Mouse (Mus musculus): ENCODE measurements at regions not wholly inside any gene's neighbourhood (a gene's known extent, or its start where the extent isn't known, plus 50 kb on each side); places are given as distances from the start of the nearest gene placed in this dataset.

GRCm38 (mm10) chr2:174848981-174849681, 88.7 kb downstream of the Edn3 start:
- DNase-seq (ENCODE audit: low spot score in 2 of 2), result no peak

DNA sequence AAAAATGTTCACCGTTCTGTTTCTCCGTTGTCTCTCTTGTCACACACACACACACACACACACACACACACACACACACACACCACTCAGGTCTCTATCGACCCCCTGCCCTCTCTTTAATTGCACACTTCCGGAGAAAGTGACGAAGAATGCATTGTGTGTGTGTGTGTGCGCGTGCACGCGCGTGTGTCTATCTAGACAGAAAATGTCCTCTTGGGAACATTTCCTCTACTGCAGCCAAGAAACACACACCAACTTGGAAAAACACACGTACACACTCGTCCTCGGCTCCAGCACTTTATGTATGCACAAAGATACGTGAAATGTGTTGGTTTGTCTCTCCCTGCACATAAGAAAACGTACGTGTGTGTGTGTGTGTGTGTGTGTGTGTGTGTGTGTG, 90.4 kb downstream of the Edn3 start:
- no peak for DNase-seq (ENCODE audit: low spot score in 2 of 2)

DNA sequence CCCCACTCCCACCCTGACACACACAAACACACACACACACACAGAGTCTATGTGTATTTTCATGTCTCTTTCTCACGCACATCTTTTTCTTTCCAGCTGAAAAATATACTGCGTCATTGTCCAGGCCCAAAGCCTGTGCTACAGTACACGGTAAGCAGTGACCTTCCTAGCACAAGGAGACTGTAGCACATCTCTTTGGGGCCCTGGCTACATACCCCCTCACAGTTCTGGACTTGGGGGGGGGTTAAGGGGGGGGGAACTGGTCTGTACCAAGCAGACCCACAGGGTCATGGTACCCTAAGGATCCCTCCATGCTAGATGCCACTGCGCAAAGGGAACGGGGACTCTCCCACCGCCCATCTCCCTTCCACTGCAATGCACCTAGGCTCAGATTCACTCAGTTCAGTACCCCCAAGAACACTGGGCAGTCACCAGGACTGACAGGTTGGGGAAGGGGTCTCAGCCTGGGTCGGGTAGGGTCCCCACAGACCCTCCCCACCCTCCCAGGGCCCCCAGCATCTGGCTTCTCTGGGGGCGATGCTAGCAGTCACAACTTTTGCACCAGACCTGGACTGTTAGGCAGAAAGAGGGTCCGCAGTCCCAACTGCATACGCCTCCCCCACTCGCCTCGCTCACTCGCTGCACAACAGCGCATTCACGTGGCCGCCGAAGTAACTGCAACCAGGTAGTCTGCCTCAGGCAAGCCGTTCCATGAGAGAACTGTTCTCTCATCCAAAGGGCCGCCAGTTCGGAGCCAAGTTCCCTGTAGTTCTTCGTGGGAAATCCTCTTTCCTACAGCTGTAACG, 91.3 kb downstream of the Edn3 start:
- no peak for DNase-seq (ENCODE audit: low spot score in 2 of 2)

DNA sequence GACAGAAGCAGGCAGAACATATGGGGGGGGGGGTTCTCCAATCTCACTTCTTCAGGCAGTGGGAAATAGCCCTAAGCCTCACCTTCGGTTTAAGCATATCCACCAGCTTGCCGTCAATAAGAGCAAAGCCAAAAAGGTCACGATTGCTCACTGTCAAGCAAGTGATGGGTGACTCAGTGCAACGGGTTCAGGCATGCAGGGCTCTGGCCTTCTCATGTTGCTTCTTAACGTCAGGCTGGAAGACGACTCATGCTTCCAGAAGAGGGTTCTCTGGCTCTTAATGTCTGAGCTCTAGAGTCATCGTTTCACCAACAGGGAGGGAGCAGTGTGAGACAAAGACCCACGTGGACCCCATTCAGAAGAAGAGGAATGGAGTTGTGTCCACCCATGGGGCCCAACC, 93.4 kb downstream of the Edn3 start:
- no peak for DNase-seq (ENCODE audit: low spot score in 2 of 2)

- no peak for DNase-seq (ENCODE audit: low spot score in 2 of 2)
These were observed 95.1 kb downstream of the Edn3 start for GRCm38 (mm10) chr2:174855548-174855947.

- no peak for DNase-seq (ENCODE audit: low spot score in 2 of 2)
These were observed 95.7 kb downstream of the Edn3 start for GRCm38 (mm10) chr2:174856135-174856534.

- DNase-seq (ENCODE audit: low spot score in 2 of 2), result peak; percentile 85 to 90
These were observed 97.8 kb downstream of the Edn3 start for GRCm38 (mm10) chr2:174858011-174858834.

DNA sequence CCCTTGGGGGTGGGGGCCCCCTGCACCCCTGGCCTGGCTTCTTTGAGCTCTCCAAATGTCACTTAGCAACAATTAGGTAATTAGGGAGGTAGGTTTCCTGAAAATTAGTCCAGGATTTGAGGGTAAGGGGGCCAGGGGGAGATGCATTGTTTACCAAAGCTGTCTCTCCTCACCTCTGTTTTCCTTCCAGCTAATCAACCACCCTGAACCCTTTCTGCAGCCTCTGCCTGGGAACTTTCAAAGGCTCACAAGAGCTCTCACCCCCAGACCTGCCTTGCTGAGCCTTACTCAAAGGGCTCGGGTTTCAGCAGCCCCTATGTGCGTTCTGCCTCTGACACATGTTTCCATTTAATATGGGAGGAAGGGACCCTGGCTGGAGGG, 98.4 kb downstream of the Edn3 start:
- no peak for DNase-seq (ENCODE audit: low spot score in 2 of 2)

- DNase-seq (ENCODE audit: low spot score in 2 of 2), result peak in 1 of 2 experiments; percentile 18
These were observed 99.1 kb downstream of the Edn3 start for GRCm38 (mm10) chr2:174859533-174859932.

DNA sequence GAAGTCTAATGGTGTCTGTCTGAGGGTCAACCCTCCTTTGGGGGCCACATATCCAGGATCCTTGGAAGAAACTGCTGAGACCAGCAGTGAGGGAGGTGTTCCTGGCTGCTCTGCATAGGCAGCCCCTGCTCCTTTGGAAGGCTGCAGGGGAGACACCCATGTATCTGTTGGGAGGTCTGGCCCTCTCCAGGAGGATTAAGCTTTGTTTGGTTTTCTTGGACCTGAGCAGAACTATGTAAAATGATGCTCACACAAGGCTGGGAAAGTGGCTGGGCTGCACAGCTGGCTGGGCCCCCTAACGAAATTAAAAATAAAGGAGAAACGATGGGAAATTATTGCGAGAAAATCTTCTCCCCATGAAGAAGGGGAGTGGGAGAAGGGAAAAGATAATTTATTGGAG, 104.2 kb downstream of the Edn3 start:
- DNase-seq (ENCODE audit: low spot score in 2 of 2), result no peak

DNA sequence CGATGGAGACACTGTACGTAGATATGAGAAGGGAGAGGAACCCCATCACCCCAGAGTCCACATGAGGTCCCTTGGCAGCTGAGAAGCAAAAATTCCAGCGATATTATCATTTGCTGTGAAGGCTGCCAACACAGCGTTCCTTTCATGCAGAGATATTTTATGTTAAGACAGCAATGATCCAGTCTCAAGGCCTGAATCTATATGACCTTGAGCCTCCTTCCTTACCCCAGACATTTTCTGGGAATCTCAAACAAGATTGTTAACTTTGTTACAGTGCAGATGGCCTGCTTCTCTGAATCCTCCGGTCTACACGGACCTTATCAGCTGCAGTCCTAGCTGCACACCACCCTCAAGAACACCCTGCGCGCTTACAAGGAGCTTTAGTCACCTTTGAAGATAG, 106.1 kb downstream of the Edn3 start:
- DNase-seq (ENCODE audit: low spot score in 2 of 2), result no peak

DNA sequence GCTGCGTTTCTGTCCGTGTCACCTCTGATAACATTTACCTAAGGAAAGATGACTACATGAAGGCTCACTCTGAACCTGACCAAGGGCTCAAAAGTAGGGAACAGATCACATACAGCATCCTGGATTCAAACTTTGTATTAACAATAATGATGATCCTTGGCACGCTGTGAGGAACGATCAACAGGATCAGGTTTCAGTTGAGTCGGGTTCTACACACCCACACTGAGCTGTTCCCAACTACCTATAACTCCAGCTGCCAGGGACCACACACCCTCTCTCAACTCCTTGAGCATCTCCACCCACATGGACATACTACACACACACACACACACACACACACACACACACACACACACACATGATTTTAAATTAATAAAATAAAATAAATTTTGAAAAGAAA, 107.0 kb downstream of the Edn3 start:
- no peak for DNase-seq (ENCODE audit: low spot score in 2 of 2)

DNA sequence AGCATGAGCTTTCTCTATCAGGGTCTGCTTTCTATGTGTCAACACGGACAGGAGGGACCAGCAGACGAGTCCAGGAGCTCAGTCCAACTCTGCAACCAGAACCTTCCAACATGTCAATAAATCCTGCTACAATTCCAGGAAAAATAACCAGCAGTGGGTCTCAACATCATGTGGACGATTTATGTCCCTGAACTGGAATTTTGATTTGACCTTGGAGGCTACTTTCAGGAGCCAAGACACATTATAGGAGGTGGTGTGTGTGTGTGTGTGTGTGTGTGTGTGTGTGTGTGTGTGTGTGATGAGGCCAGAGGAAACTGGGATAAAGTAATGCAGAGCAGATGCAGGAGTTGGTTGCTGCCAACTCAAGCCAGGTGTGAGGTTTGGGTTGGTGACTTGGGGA, 107.8 kb downstream of the Edn3 start:
- no peak for DNase-seq (ENCODE audit: low spot score in 2 of 2)

- no peak for DNase-seq (ENCODE audit: low spot score in 2 of 2)
These were observed 108.4 kb downstream of the Edn3 start for GRCm38 (mm10) chr2:174868743-174869369.

DNA sequence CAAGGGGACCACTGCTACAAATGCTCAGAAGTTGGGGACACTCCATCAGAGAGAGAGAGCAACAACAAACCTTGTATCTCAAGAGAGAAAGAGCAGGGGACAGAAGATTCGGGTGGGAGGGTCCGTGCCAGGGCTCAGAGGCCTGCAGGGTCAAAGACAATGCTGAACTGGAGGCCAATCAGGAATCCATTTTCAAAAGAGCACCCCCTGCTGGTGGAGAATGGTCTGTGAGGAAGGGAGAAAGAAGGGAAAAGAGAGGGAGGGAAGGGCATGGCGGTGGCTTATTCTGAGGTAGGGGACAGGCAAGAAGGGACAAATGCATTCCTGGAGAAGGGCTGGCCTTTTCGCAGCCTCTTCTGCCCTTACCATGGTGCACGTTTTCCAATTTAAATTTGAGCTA, 109.9 kb downstream of the Edn3 start:
- DNase-seq (ENCODE audit: low spot score in 2 of 2), result no peak

DNA sequence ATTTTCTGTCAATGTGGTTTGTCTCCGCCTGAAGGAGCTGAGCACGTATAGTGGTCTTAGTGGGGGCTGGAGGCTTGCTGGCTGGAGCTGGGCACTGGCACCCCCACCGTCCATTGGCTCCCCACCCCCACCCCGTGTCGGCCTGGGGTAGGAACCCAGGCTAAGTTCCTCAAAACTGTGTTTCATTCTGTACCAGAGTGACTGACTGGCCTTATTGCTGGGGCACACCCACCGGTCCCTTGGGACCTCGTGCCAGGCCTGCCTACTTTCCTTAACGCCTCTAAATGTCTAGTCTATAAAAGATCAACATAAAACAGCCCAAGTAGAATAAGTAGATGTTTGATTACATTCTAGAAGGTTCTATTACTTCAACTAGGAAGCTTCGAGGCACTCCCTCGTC, 110.8 kb downstream of the Edn3 start:
- DNase-seq (ENCODE audit: low spot score in 2 of 2), result no peak

GRCm38 (mm10) chr2:174871844-174872243, 111.4 kb downstream of the Edn3 start:
- no peak for DNase-seq (ENCODE audit: low spot score in 2 of 2)

DNA sequence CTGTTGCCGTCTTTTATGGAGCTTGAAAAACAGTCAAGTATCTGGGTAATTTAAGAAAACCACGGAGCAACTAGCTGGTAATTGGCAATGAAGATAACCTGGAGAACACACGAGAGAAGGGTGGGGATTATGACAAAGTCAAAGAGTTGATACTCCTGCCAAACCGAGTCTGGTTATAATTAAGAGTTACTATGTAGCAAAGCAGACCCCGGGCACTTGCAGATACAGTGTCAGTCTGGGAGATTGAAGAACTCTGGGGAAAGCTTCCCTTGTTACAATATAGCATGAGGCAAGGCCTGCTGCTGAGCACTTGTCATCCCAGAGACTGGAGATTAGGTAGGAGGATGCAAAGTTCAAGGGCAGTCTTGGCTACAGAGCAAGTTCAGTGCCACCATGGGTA, 116.5 kb downstream of the Edn3 start:
- no peak for DNase-seq (ENCODE audit: low spot score in 2 of 2)

DNA sequence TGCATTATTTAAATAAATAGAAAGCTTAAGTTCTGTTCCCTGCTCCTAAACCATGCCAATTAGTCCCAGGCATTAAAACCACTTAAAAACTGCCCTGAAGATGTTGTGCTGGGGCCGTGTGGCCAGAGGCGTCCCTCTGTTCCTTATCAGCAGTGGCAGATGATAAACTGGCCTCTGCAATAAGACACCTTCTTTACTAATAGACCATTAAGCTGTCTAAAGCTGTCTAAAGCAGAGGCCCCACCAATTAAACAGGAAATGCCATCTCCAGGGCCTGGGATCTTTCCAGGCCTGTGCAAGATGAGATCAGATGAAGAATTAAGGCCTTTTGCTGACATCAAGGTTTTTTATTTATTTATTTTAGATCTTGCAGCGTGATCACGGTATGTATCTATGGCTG, 118.6 kb downstream of the Edn3 start:
- DNase-seq (ENCODE audit: low spot score in 2 of 2), result no peak

GRCm38 (mm10) chr2:174880659-174881058, 120.2 kb downstream of the Edn3 start:
- no peak for DNase-seq (ENCODE audit: low spot score in 2 of 2)

GRCm38 (mm10) chr2:174884232-174885225, 124.1 kb downstream of the Edn3 start:
- DNase-seq (ENCODE audit: low spot score in 2 of 2), result no peak

Data from heart, adult 9 months (tissue).